13 mouse cellular contexts compared by ENCODE assay signal in genomic region chr2:22977387-22977973, GRCm38 (mm10).
A peak's percentile ranks its signal among the peaks of the same experiment; 100 is the strongest.
DNase-seq lines count a peak whose midpoint lies in the region; ATAC-seq and TF ChIP-seq lines count a peak whose summit lies in the region.
"Had no signal": no experiment of that assay in that cellular context is flagged by ENCODE, and none has a peak within 500 bp of the region (broad histone marks: within the 10 kb centered on the region; RNA-seq: fewer than 3 reads in every experiment).

No protein-coding gene starts in this region.

- H3K27me3 ChIP-seq in midbrain, postnatal 0 days (ENCODE audit: insufficient read depth, low read length), result no peaks in the 10 kb centered on the region
- no peaks in the 10 kb centered on the region for H3K27me3 ChIP-seq in midbrain, embryonic 15.5 days (replicated peaks)
- H3K27me3 ChIP-seq in forebrain, embryonic 10.5 days (ENCODE audit: poor library complexity, severe bottlenecking), result no peaks in the 10 kb centered on the region
- no peaks in the 10 kb centered on the region for H3K27me3 ChIP-seq in neural tube, embryonic 15.5 days (replicated peaks)
- H3K27me3 ChIP-seq: liver, embryonic 15.5 days; Patski had no signal

- no peak overlapping the region for H3K9ac ChIP-seq in midbrain, postnatal 0 days (replicated peaks; ENCODE audit: low read length, poor library complexity, severe bottlenecking)
- H3K9ac ChIP-seq in midbrain, embryonic 15.5 days, result no peak overlapping the region
- no peak overlapping the region for H3K9ac ChIP-seq in neural tube, embryonic 15.5 days (replicated peaks)
- H3K9ac ChIP-seq: liver, embryonic 15.5 days had no signal

- 76% methylated on average over 3 of the region's 3 CpGs for WGBS in midbrain, postnatal 0 days
- 68% methylated on average over 3 of the region's 3 CpGs for WGBS in midbrain, embryonic 15.5 days
- 90% methylated on average over 3 of the region's 3 CpGs for WGBS in forebrain, embryonic 10.5 days
- WGBS in neural tube, embryonic 15.5 days, result 57% methylated on average over 3 of the region's 3 CpGs

- ATAC-seq in midbrain, postnatal 0 days (ENCODE audit: low FRiP score), result no peak
- ATAC-seq in midbrain, embryonic 15.5 days (replicated peaks), result no peak
- ATAC-seq in neural tube, embryonic 15.5 days (ENCODE audit: low FRiP score), result no peak
- ATAC-seq: Patski had no signal

- no peaks in the 10 kb centered on the region for H3K9me3 ChIP-seq in midbrain, postnatal 0 days (ENCODE audit: low read length)
- no peaks in the 10 kb centered on the region for H3K9me3 ChIP-seq in midbrain, embryonic 15.5 days
- no peaks in the 10 kb centered on the region for H3K9me3 ChIP-seq in forebrain, embryonic 10.5 days
- H3K9me3 ChIP-seq in neural tube, embryonic 15.5 days (replicated peaks), result no peaks in the 10 kb centered on the region
- H3K9me3 ChIP-seq: liver, embryonic 15.5 days had no signal

- no peaks in the 10 kb centered on the region for H3K4me1 ChIP-seq in midbrain, postnatal 0 days (ENCODE audit: insufficient read depth, low read length)
- no peaks in the 10 kb centered on the region for H3K4me1 ChIP-seq in midbrain, embryonic 15.5 days
- H3K4me1 ChIP-seq in forebrain, embryonic 10.5 days, result no peaks in the 10 kb centered on the region
- H3K4me1 ChIP-seq in neural tube, embryonic 15.5 days, result peaks cover 7% of the 10 kb centered on the region; the same call in 1 of the 2 replicates
- H3K4me1 ChIP-seq: liver, embryonic 15.5 days had no signal

- TF ChIP-seq CTCF in midbrain, postnatal 0 days (IDR thresholded peaks at IDR 0.05), result no peak

- intact Hi-C loops in gastrocnemius, postnatal 14 days (cut with DNase I; ENCODE audit: low total_unique reads), result no loop called here

- H3K27ac ChIP-seq in midbrain, postnatal 0 days (ENCODE audit: low read depth, low read length), result no peak overlapping the region
- no peak overlapping the region for H3K27ac ChIP-seq in midbrain, embryonic 15.5 days
- no peak overlapping the region for H3K27ac ChIP-seq in forebrain, embryonic 10.5 days
- H3K27ac ChIP-seq in neural tube, embryonic 15.5 days (replicated peaks), result no peak overlapping the region
- H3K27ac ChIP-seq: liver, embryonic 15.5 days had no signal

- H3K4me2 ChIP-seq in midbrain, postnatal 0 days (ENCODE audit: low read depth, low read length, poor library complexity, severe bottlenecking), result no peak overlapping the region
- H3K4me2 ChIP-seq in midbrain, embryonic 15.5 days, result no peak overlapping the region
- no peak overlapping the region for H3K4me2 ChIP-seq in neural tube, embryonic 15.5 days
- H3K4me2 ChIP-seq: liver, embryonic 15.5 days had no signal

- peak; percentile 13 for DNase-seq in midbrain, postnatal 0 days (ENCODE audit: low spot score)
- DNase-seq in cerebellum, adult 8-10 months, result peak; percentile 56
- peak; percentile 34 for DNase-seq in gonadal fat pad, adult 2 months (ENCODE audit: low read depth)
- no peak for DNase-seq in forebrain, embryonic 10.5 days (ENCODE audit: extremely low spot score, low spot score)
- no peak for DNase-seq in gastrocnemius, postnatal 14 days
- DNase-seq: heart, postnatal 14 days; kidney, adult 11 months; kidney, postnatal 4 days; lung, postnatal 36 days had no signal

- no peaks in the 10 kb centered on the region for H3K36me3 ChIP-seq in midbrain, postnatal 0 days (ENCODE audit: insufficient read depth, low read length)
- no peaks in the 10 kb centered on the region for H3K36me3 ChIP-seq in midbrain, embryonic 15.5 days (replicated peaks)
- no peaks in the 10 kb centered on the region for H3K36me3 ChIP-seq in forebrain, embryonic 10.5 days (replicated peaks)
- H3K36me3 ChIP-seq in neural tube, embryonic 15.5 days, result no peaks in the 10 kb centered on the region
- H3K36me3 ChIP-seq: liver, embryonic 15.5 days had no signal

- H3K4me3 ChIP-seq in midbrain, postnatal 0 days (ENCODE audit: low read depth, low read length), result no peak overlapping the region
- no peak overlapping the region for H3K4me3 ChIP-seq in midbrain, embryonic 15.5 days
- no peak overlapping the region for H3K4me3 ChIP-seq in forebrain, embryonic 10.5 days
- no peak overlapping the region for H3K4me3 ChIP-seq in neural tube, embryonic 15.5 days (replicated peaks)
- H3K4me3 ChIP-seq: liver, embryonic 15.5 days had no signal

Comparison
In these comparisons a context has a peak if more than half of its experiments do, and no peak if none do; other contexts are left out.
1. DNase-seq: peak in midbrain, postnatal 0 days (single experiment), cerebellum, adult 8-10 months (single experiment) and gonadal fat pad, adult 2 months (single experiment); none in forebrain, embryonic 10.5 days (single experiment) and gastrocnemius, postnatal 14 days (single experiment).